Mouse (Mus musculus) liver, adult 2 months (tissue): ENCODE data around the gene Pick1.

Experiments
- CTCF ChIP-seq: fragments of 200-500 bp; IDR thresholded peaks from 2 replicates; pipeline ENCODE4 v1.5.1; 2011; ENCODE audit warnings: low read depth, low read length, control low read depth
- POLR2A ChIP-seq: fragments of 200-500 bp; IDR thresholded peaks from 2 replicates; pipeline ENCODE4 v1.6.1; 2011; ENCODE audit warnings: low read length, control low read depth; ENCODE audit not compliant: insufficient read depth; ENCODE audit errors: extremely low read depth

GRCm38 (mm10) chr15:79277728-79278127, 48.8 kb downstream of the Pick1 start:
- TF ChIP-seq CTCF (no peak), POLR2A (no peak)
